In genomic region chr5:137749196-137749836, GRCm38 (mm10) we compare ENCODE assay signal across 7 mouse cellular contexts. TPM values are rescaled to one million over a fixed set of nuclear protein-coding genes. Genes with fewer than 3 reads are reported as not detected.
DNase-seq lines count a peak whose midpoint lies in the region; ATAC-seq and TF ChIP-seq lines count a peak whose summit lies in the region.

No protein-coding gene starts in this region.

- H3K27me3 ChIP-seq in heart, embryonic 16.5 days (ENCODE audit: control insufficient read depth, insufficient read depth, low read length), result no peaks in the 10 kb centered on the region
- H3K27me3 ChIP-seq in lung, postnatal 0 days (replicated peaks; ENCODE audit: insufficient read depth, low read length), result no peaks in the 10 kb centered on the region

- no peaks in the 10 kb centered on the region for H3K9me3 ChIP-seq in heart, embryonic 16.5 days (replicated peaks; ENCODE audit: control insufficient read depth, low read length)
- no peaks in the 10 kb centered on the region for H3K9me3 ChIP-seq in lung, postnatal 0 days (ENCODE audit: low read length)

- peak overlapping the region; percentile 97 for H3K27ac ChIP-seq in heart, embryonic 16.5 days (ENCODE audit: low read length)
- H3K27ac ChIP-seq in lung, postnatal 0 days (ENCODE audit: low read length), result peak overlapping the region; percentile 97

- H3K36me3 ChIP-seq in heart, embryonic 16.5 days (ENCODE audit: control insufficient read depth, insufficient read depth), result peaks cover 14% of the 10 kb centered on the region
- H3K36me3 ChIP-seq in lung, postnatal 0 days (ENCODE audit: insufficient read depth, low read length), result peaks cover 12% of the 10 kb centered on the region

- peak; percentile 66 for DNase-seq in CD4-positive helper T cell, adult 2 months (ENCODE audit: low read depth, low spot score)
- DNase-seq in lung, postnatal 0 days (ENCODE audit: low spot score), result peak; percentile 59
- DNase-seq in thymus, postnatal 36 days, result peak; percentile 67 to 75
- DNase-seq in ovary, adult 18-20 months (ENCODE audit: low spot score), result no peak
- no peak for DNase-seq in frontal cortex, adult 2 months (ENCODE audit: extremely low spot score in 1 of 2, low spot score in 1 of 2)

- peaks cover 57% of the 10 kb centered on the region for H3K4me1 ChIP-seq in heart, embryonic 16.5 days (ENCODE audit: control insufficient read depth, insufficient read depth, low read length)
- peaks cover 8% of the 10 kb centered on the region for H3K4me1 ChIP-seq in lung, postnatal 0 days (ENCODE audit: insufficient read depth, low read depth, low read length)

- peak overlapping the region; percentile 95 for H3K4me3 ChIP-seq in heart, embryonic 16.5 days (ENCODE audit: low read length)
- H3K4me3 ChIP-seq in lung, postnatal 0 days (ENCODE audit: low read depth, low read length), result peak overlapping the region; percentile 74; the same call in 1 of the 2 replicates

- peak; percentile 33 for ATAC-seq in CD4-positive, CD25-positive, alpha-beta regulatory T cell, adult 4 months
- no peak for ATAC-seq in heart, embryonic 16.5 days (replicated peaks; ENCODE audit: extremely low read depth, insufficient read depth, low FRiP score)
- ATAC-seq in lung, postnatal 0 days, result no peak

- 34% methylated on average over 6 of the region's 6 CpGs for WGBS in heart, embryonic 16.5 days
- WGBS in lung, postnatal 0 days, result 20% methylated on average over 6 of the region's 6 CpGs

- no peak for TF ChIP-seq EP300 in lung, postnatal 0 days (IDR thresholded peaks at IDR 0.05)

- TF ChIP-seq CTCF in lung, postnatal 0 days (IDR thresholded peaks at IDR 0.05), result no peak

- peak overlapping the region; percentile 98 for H3K4me2 ChIP-seq in heart, embryonic 16.5 days (ENCODE audit: low read depth, low read length)
- H3K4me2 ChIP-seq in lung, postnatal 0 days (replicated peaks; ENCODE audit: low read depth, low read length), result peak overlapping the region; percentile 97

- H3K9ac ChIP-seq in heart, embryonic 16.5 days (ENCODE audit: low read length), result peak overlapping the region; percentile 98
- no peak overlapping the region for H3K9ac ChIP-seq in lung, postnatal 0 days (replicated peaks; ENCODE audit: low read depth)

RNA-seq across cellular contexts. Expression of gene Tsc22d4, which starts 3.8 kb away (rescaled TPM):
- polyA plus RNA-seq in CD4-positive, CD25-positive, alpha-beta regulatory T cell, adult 4 months (2017; shearing (Covaris generic)), result 10 to 100 TPM; 49.6 to 62.4 TPM
- 164 and 189 TPM in 2 replicates for polyA plus RNA-seq in heart, embryonic 16.5 days (2015; fragmentation: Nextera tagmentation; extraction: Ambion mirVana)
- polyA plus RNA-seq in lung, postnatal 0 days (2015; fragmentation: Nextera tagmentation; extraction: Ambion mirVana), result 119 and 129 TPM in 2 replicates
- polyA plus RNA-seq in frontal cortex, adult 2 months (2012; rRNA removed), result 273 and 360 TPM in 2 replicates

RNA-seq across cellular contexts. Expression of gene Nyap1, which starts 7.9 kb away (rescaled TPM):
- under 1 TPM in 1 of 2 experiments, not detected in 1; 0.11 TPM for polyA plus RNA-seq in CD4-positive, CD25-positive, alpha-beta regulatory T cell, adult 4 months (2017; shearing (Covaris generic))
- 1.6 and 1.9 TPM in 2 replicates for polyA plus RNA-seq in heart, embryonic 16.5 days (2015; fragmentation: Nextera tagmentation; extraction: Ambion mirVana)
- 0.51 and 0.65 TPM in 2 replicates for polyA plus RNA-seq in lung, postnatal 0 days (2015; fragmentation: Nextera tagmentation; extraction: Ambion mirVana)
- polyA plus RNA-seq in frontal cortex, adult 2 months (2012; rRNA removed), result 55.0 and 60.9 TPM in 2 replicates

RNA-seq across cellular contexts. Expression of gene Ppp1r35, which starts 29.3 kb away (rescaled TPM):
- polyA plus RNA-seq in CD4-positive, CD25-positive, alpha-beta regulatory T cell, adult 4 months (2017; shearing (Covaris generic)), result 1 to 10 TPM; 6.9 to 7.0 TPM
- 20.5 and 22.6 TPM in 2 replicates for polyA plus RNA-seq in heart, embryonic 16.5 days (2015; fragmentation: Nextera tagmentation; extraction: Ambion mirVana)
- polyA plus RNA-seq in lung, postnatal 0 days (2015; fragmentation: Nextera tagmentation; extraction: Ambion mirVana), result 28.8 and 29.8 TPM in 2 replicates
- 24.2 and 25.9 TPM in 2 replicates for polyA plus RNA-seq in frontal cortex, adult 2 months (2012; rRNA removed)

RNA-seq across cellular contexts. Expression of gene Mepce, which starts 38.1 kb away (rescaled TPM):
- 10 to 100 TPM; 27.5 to 32.3 TPM for polyA plus RNA-seq in CD4-positive, CD25-positive, alpha-beta regulatory T cell, adult 4 months (2017; shearing (Covaris generic))
- 5.6 and 5.7 TPM in 2 replicates for polyA plus RNA-seq in heart, embryonic 16.5 days (2015; fragmentation: Nextera tagmentation; extraction: Ambion mirVana)
- 12.2 and 13.7 TPM in 2 replicates for polyA plus RNA-seq in lung, postnatal 0 days (2015; fragmentation: Nextera tagmentation; extraction: Ambion mirVana)
- 39.1 and 42.6 TPM in 2 replicates for polyA plus RNA-seq in frontal cortex, adult 2 months (2012; rRNA removed)

RNA-seq across cellular contexts. Expression of gene Zcwpw1, which starts 38.3 kb away (rescaled TPM):
- polyA plus RNA-seq in CD4-positive, CD25-positive, alpha-beta regulatory T cell, adult 4 months (2017; shearing (Covaris generic)), result 10 to 100 TPM; 15.2 to 24.8 TPM
- polyA plus RNA-seq in heart, embryonic 16.5 days (2015; fragmentation: Nextera tagmentation; extraction: Ambion mirVana), result 9.6 and 9.9 TPM in 2 replicates
- 2.4 and 4.3 TPM in 2 replicates for polyA plus RNA-seq in lung, postnatal 0 days (2015; fragmentation: Nextera tagmentation; extraction: Ambion mirVana)
- polyA plus RNA-seq in frontal cortex, adult 2 months (2012; rRNA removed), result 14.1 and 15.3 TPM in 2 replicates

Comparison
In these comparisons a context has a peak if more than half of its experiments do, and no peak if none do; other contexts are left out.
1. DNase-seq: peak in CD4-positive helper T cell, adult 2 months (single experiment), lung, postnatal 0 days (single experiment) and thymus, postnatal 36 days (2 of 2); none in ovary, adult 18-20 months (single experiment) and frontal cortex, adult 2 months (0 of 2).
2. RNA of gene Nyap1, which starts 7.9 kb away (polyA plus RNA-seq): 55.0 to 60.9 TPM in frontal cortex, adult 2 months; 1.6 to 1.9 TPM in heart, embryonic 16.5 days, 0.51 to 0.65 TPM in lung, postnatal 0 days and 0.11 TPM in CD4-positive, CD25-positive, alpha-beta regulatory T cell, adult 4 months; every median in the first group is over 10 times any median in the second.